Mouse (Mus musculus) heart, embryonic 13.5 days (tissue): Measurements from ENCODE around the gene Atxn2. TPM values are rescaled to one million over a fixed set of nuclear protein-coding genes. Genes with fewer than 3 reads are reported as not detected.

Experiments
- ATAC-seq: fragments of 200-750 bp; cut with Nextera tagmentation; 2 replicates; pipeline ENCODE4 v1.8.0; 2017; ENCODE audit warnings: moderate TSS enrichment; ENCODE audit not compliant: insufficient number of reproducible peaks, low FRiP score, low TSS enrichment; ENCODE audit errors: extremely low read depth
- H3K27ac ChIP-seq: fragments of 300-500 bp; sonication (generic); replicated peaks from 2 replicates; pipeline ENCODE4 v1.5.1; 2015; ENCODE audit warnings: moderate library complexity, mild to moderate bottlenecking, inconsistent platforms
- H3K27me3 ChIP-seq: fragments of 300-500 bp; sonication (generic); replicated peaks from 2 replicates; pipeline ENCODE4 v1.6.1; 2015; ENCODE audit warnings: mild to moderate bottlenecking, inconsistent platforms
- H3K36me3 ChIP-seq: fragments of 300-500 bp; sonication (generic); 2 replicates; pipeline ENCODE4 v1.6.1; 2015; ENCODE audit warnings: mild to moderate bottlenecking, inconsistent platforms
- H3K4me1 ChIP-seq: fragments of 300-500 bp; sonication (generic); 2 replicates; pipeline ENCODE4 v1.6.1; 2015; ENCODE audit warnings: inconsistent platforms
- H3K4me2 ChIP-seq: fragments of 300-500 bp; sonication (generic); 2 replicates; pipeline ENCODE4 v1.6.1; 2015; ENCODE audit warnings: inconsistent platforms, mild to moderate bottlenecking, moderate library complexity
- H3K4me3 ChIP-seq: fragments of 300-500 bp; sonication (generic); 2 replicates; pipeline ENCODE4 v1.5.1; 2015; ENCODE audit warnings: moderate library complexity, mild to moderate bottlenecking, inconsistent platforms
- H3K9ac ChIP-seq: fragments of 300-500 bp; sonication (generic); 2 replicates; pipeline ENCODE4 v1.6.1; 2015; ENCODE audit warnings: inconsistent platforms, mild to moderate bottlenecking, moderate library complexity
- H3K9me3 ChIP-seq: fragments of 300-500 bp; sonication (generic); 2 replicates; pipeline ENCODE4 v1.6.1; 2016; ENCODE audit warnings: inconsistent platforms
- WGBS: fragments of 180-500 bp; shearing (Covaris S2); methylation state at CpG from one replicate; pipeline ENCODE4 v1.1.7; 2015; ENCODE audit warnings: mixed read lengths; 5-methylcytosine and 5-hydroxymethylcytosine counted together
- polyA plus RNA-seq: library from polyadenylated mRNA; unstranded; fragments of >200 nt; fragmentation: Nextera tagmentation; extraction: Ambion mirVana; gene quantifications from 2 replicates; pipeline ENCODE4 v1.2.1, GENCODE M21; 2015

Gene Atxn2
- polyA plus RNA-seq, 1 experiment from 2014 or later, result 35.4 TPM

DNA sequence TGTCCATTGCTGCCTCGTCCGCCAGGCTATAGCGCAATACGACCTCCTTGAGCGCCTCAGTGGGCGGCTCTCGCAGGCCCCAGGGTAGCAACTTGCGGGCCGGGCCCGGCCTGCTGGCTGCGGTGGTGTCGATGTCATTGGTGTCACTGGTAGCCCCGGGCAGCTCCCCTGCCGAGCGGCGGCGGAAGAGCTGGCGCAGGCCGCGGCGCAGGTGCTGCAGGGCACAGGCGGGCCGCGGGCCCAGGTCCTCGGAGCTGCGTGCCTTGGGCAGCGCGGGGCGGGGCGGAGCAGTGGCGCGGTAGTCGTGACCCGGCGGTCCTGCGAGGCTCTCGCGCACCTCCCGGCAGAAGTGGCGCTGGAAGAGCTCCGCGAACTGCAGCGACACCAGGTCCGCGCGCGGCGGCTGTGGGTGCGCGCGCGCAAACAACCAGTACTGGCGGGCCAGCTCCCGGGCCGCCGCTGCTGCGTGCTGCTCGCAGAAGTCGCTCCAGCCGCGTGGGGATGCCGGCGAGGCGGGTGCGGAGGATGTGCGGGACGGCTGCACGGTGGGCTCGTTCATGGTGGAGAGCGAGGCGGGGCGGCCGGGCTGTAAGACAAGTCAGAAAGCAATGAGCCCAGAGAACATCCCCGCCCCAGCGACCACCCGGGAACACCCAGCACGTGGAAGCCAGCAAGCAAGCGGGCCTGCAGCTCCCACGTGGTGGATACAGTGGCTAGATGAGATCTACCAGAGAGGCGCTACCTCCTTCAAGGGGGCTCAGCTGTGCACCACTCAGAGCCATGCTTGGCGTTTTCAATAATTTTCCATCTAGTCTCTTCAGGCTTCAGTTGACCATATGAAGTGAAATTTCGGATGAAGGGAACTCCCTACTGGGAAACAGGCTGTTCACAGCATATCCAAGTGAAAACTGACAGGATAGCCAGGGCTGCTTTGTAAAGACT, 117.6 kb downstream of the Atxn2 start:
- Histone ChIP-seq H3K9ac (peak overlapping the region; percentile 77), H3K4me3 (peak overlapping the region; percentile 50), H3K4me2 (peak overlapping the region; percentile 81), H3K27me3 (peaks cover 22% of the 10 kb centered on the region), H3K4me1 (peaks cover 55% of the 10 kb centered on the region), H3K36me3 (peaks cover 52% of the 10 kb centered on the region), H3K9me3 (no peaks in the 10 kb centered on the region), H3K27ac (no peak overlapping the region)
- WGBS, result 17% methylated on average over 82 of the region's 82 CpGs
- no peak for ATAC-seq

DNA sequence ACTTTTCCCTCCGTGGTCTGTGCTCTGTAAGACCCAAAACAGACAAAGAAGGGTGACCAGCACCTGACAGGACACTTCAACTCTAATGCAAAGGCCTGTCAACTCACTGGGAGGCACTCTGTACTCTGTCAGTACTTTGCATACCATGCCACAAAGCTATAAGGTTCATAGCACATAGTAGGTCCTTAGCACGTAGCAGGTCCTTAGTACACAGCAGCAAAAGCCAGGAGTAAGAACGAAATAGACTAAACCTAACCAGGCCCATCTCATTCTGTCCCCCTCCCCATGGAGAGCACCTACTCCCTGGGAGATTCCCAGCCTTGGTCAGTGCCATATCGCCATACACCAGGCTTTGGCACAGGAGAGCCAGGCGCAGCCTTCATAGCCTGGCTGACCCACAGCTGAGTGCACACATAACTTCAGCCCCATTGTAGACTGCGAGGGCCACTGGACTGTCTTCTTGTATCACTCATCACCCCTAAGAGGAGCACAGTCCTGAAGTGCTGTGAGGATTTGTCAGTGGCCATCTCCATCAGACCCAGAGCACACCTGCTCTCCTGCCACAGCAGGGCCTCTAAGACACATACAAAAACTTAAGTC, 120.0 kb downstream of the Atxn2 start:
- Histone ChIP-seq H3K9ac (no peak overlapping the region), H3K4me3 (no peak overlapping the region), H3K36me3 (peaks cover 31% of the 10 kb centered on the region), H3K27me3 (peaks cover 22% of the 10 kb centered on the region), H3K9me3 (no peaks in the 10 kb centered on the region), H3K4me1 (peaks cover 67% of the 10 kb centered on the region), H3K4me2 (no peak overlapping the region), H3K27ac (no peak overlapping the region)
- ATAC-seq, result no peak
- WGBS, result 80% methylated on average over 6 of the region's 6 CpGs

DNA sequence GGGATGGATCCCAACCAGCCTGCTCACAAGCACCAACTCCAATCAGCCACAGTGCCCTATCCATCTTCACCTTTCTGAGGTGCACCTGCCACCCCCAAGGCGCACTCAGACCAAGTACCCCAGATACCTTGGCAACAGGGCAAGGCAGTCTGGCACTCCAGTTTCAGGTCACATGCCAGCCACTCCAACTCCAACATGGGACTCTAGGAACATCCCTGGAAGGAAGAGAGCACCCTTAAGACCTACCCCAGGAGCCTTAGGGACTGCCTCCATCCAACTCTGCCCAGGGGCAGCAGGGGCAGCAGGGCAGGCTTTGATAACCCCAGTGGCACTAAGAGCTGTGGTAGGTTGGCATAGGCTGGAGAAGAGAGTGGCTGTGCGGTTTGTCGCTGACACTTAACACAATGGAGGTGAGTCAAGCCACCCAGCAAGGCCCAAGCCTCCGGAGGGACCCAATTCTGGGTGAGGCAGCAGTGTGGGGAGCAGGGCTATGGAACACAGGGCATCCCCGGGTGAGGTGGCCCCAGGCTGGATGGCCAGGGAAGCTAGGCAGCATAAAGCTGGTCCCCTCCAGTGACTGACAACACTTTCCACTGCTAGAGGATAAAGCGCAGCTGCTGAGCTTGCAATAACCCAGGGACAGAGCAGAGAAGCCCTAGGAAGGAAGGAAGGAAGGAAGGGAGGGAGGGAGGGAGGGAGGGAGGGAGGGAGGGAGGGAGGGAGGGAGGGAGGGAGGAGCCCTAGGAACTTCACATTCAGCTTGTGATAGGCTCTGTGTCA, 121.4 kb downstream of the Atxn2 start:
- peak overlapping the region; percentile 4; the same call in 1 of the 2 replicates for H3K4me3 ChIP-seq
- ATAC-seq, result no peak
- H3K9ac ChIP-seq, result peak overlapping the region; percentile 40
- peak overlapping the region; percentile 91; the same call in 1 of the 2 replicates for H3K27ac ChIP-seq
- H3K9me3 ChIP-seq, result no peaks in the 10 kb centered on the region
- H3K27me3 ChIP-seq, result peaks cover 22% of the 10 kb centered on the region
- WGBS, result 74% methylated on average over 5 of the region's 6 CpGs
- H3K4me2 ChIP-seq, result peak overlapping the region; percentile 98
- peaks cover 16% of the 10 kb centered on the region for H3K36me3 ChIP-seq
- H3K4me1 ChIP-seq, result peaks cover 70% of the 10 kb centered on the region

DNA sequence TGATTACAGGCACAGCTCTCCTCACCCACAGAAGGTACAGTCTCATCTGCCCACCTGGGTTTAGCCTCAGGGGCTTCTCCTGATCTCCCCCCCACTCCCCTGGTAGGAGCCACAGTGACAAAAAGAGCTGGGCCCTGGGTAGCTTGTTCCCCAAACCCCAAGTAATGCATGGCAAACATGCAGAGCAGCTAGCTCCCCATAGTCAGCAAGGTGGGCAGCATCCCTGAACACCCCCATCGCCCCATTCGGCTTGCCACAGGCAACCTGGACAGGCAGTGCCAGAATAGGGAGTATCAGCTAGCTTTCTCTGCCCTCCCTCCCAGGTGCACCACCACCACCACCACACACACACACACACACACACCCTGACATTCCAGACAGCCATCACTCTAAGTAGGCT, 122.0 kb downstream of the Atxn2 start:
- Histone ChIP-seq H3K27me3 (peaks cover 19% of the 10 kb centered on the region), H3K4me1 (peaks cover 73% of the 10 kb centered on the region), H3K4me2 (peak overlapping the region; percentile 98), H3K27ac (peak overlapping the region; percentile 91), H3K36me3 (peaks cover 10% of the 10 kb centered on the region), H3K4me3 (peak overlapping the region; percentile 90), H3K9me3 (no peaks in the 10 kb centered on the region), H3K9ac (peak overlapping the region; percentile 69)
- ATAC-seq, result no peak
- 88% methylated on average over 2 of the region's 2 CpGs for WGBS

DNA sequence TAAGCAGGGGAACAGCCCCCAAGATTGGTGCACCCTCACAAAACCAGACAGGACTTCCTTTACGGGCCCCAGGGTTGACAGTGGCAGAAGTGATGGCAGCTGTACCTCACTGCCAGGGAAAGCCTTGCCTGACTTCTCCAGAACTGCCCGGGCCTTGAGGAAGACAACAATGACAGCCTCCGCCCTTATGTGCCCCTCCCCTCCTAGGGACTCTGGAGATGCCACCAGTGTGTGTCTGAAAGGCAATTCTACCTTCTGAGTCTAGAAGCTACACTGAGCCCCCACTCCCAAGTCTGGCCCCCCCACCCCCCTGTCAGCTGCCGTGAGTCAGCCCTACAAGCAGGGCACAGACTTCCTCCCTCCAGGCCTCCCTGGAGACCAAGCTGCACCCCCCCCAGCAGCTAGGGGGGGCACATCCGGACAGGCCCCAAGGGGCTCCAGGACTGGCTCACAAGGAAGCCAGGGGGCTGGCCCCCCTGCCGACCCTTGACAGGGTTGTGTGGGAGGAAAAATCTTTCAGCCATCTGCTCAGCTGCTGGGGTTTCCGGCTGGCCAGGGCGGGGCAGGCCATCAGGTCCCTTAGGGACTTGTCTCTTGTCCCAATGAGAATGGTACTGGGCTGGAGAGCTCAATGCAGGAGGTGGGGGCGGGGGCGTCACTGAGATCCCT, 122.6 kb downstream of the Atxn2 start:
- 33% methylated on average over 10 of the region's 10 CpGs for WGBS
- H3K4me1 ChIP-seq, result peaks cover 73% of the 10 kb centered on the region
- H3K27ac ChIP-seq, result peak overlapping the region; percentile 91
- H3K36me3 ChIP-seq, result peaks cover 5% of the 10 kb centered on the region; the same call in 1 of the 2 replicates
- ATAC-seq, result no peak
- H3K4me2 ChIP-seq, result peak overlapping the region; percentile 98
- H3K27me3 ChIP-seq, result peaks cover 13% of the 10 kb centered on the region
- H3K9me3 ChIP-seq, result no peaks in the 10 kb centered on the region
- H3K4me3 ChIP-seq, result peak overlapping the region; percentile 90
- peak overlapping the region; percentile 69 for H3K9ac ChIP-seq

DNA sequence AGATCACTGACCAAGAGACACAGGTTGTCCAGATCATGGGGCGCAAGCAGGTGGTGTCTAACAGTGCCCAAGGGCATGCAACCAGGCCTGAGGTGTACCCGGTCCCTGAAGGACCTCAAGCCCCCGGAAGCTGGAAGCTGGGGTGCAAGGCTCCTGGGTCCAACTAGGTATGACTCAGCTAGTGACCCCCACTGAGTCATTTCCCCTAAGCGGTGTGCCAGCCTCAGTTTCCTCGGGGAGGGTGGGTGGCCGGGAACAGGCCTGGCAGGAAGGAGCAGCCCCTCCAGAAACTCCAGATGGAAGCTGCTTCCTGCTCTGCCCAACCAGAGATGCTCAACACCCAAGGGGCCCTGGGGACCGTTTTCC, 123.1 kb downstream of the Atxn2 start:
- Histone ChIP-seq H3K4me1 (peaks cover 73% of the 10 kb centered on the region), H3K36me3 (no peaks in the 10 kb centered on the region), H3K4me2 (peak overlapping the region; percentile 98), H3K27ac (peak overlapping the region; percentile 91), H3K27me3 (peaks cover 12% of the 10 kb centered on the region), H3K4me3 (peak overlapping the region; percentile 90), H3K9me3 (no peaks in the 10 kb centered on the region), H3K9ac (peak overlapping the region; percentile 93)
- ATAC-seq, result no peak
- WGBS, result 52% methylated on average over 7 of the region's 7 CpGs

DNA sequence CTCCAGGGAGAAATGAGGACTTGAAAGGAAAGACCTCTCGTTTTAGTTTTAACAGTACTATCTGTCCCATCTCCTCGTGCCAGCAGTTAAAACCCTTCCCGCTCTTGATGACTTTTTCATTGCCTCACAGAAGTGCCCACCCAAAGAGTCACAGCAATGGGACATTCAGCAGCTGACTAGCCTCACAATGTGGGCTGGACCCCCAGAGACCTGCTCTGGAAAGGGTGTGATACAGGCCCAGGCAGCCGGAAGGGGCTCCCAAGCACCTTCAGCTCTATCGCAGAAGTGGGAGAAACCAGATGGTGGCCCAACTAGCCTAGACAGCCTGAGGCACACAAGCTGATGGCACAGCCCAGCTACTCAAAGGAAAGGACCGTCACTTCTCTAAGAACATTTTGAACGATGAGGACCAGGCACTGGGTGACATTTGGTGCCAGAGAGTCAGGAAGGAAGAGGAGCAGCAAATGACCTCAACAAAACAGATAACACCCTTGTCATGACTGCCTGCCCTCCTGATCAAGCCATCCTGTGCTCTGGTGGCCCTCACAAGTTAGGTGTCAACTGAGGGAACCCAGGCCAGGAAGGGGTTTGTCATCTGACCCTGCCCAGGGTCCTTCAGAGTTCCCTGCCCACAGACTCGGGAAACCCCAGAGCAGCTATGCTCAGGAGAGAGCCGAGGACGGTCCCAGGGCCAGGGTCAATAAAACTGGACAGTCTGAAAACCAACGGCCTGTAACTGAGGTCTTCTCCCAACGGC, 124.0 kb downstream of the Atxn2 start:
- Histone ChIP-seq H3K9ac (peak overlapping the region; percentile 93), H3K27me3 (peaks cover 2% of the 10 kb centered on the region; the same call in 1 of the 2 replicates), H3K4me3 (peak overlapping the region; percentile 90), H3K36me3 (no peaks in the 10 kb centered on the region), H3K4me1 (peaks cover 70% of the 10 kb centered on the region), H3K4me2 (peak overlapping the region; percentile 98), H3K27ac (peak overlapping the region; percentile 91), H3K9me3 (no peaks in the 10 kb centered on the region)
- 20% methylated on average over 12 of the region's 12 CpGs for WGBS
- ATAC-seq, result no peak

DNA sequence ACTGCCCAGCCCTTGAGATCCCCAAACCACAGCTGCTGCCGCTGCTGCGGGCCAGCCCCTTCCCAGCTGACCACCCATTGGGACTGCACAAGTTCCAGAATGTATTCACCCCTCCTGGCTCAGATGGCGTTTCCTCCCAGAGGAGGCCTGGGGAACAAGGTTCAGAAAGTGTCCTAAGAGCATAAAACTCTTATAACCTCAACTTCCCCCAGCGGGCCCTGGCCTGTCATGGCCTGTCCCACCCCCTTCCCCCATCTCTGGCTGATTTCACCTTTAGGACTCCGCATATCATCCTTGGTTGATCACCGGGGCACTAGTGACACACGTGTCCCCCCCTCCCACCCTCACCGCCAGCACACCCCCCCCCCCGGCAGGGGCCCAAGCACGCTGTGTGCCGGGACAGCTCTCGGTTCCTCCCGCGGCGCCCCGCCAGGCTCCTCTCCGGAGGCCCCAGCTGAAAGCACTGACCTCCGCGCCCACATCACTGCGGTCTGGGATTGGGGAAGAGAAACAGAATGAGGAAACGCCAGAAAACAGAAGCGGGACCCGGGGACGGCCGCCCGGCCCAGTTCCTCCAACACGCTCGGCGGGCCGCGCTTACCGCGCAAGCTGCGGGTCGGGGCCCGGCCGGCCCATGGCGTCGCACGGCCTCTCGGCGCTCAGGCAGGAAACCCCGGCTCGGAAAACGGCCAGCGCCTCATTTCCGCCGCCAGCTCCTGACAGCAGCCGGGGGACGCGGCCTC, 125.0 kb downstream of the Atxn2 start:
- peaks cover 69% of the 10 kb centered on the region for H3K4me1 ChIP-seq
- peak overlapping the region; percentile 91 for H3K27ac ChIP-seq
- no peaks in the 10 kb centered on the region for H3K36me3 ChIP-seq
- no peaks in the 10 kb centered on the region for H3K27me3 ChIP-seq
- peak overlapping the region; percentile 98 for H3K4me2 ChIP-seq
- H3K4me3 ChIP-seq, result peak overlapping the region; percentile 90
- WGBS, result under 1% methylated on average over 50 of the region's 51 CpGs
- no peak for ATAC-seq
- no peaks in the 10 kb centered on the region for H3K9me3 ChIP-seq
- peak overlapping the region; percentile 93 for H3K9ac ChIP-seq

DNA sequence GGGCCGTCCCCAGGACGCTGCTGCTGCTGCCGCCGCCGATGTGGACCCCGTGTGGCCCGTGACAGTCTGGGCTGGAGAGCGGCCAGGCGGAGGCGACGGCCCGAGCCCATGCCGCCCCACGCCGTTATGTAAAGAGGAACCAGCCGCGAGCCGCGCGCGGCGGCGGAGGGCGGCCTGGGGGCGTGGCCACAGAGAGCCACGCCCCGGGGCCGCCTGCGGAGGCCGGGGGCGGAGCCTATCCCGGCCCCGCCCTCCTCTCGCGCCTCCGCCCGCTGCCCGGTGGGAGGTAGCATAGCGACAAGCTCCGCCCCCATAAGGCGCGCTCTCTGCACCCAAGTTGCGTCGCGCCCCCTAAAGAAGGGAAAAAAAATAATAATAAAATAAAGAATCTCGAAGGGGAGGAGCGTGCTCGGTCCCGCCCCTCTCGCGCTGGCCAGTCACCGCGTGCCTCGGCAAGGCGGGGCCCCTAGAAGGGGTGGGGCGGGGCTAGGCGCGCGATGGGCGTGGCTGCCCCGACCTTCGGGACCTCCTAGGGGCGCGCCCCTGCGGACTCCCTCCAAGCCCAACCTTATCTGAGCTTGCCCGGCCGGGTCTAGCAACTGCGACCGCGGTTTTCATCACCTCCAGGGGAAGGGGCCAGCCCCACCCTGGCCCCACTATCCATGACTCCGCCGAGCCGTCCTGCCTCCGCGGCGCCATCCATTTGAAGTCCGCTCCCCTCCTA, 125.7 kb downstream of the Atxn2 start:
- Histone ChIP-seq H3K4me2 (peak overlapping the region; percentile 98), H3K9ac (peak overlapping the region; percentile 93), H3K4me1 (peaks cover 63% of the 10 kb centered on the region), H3K36me3 (no peaks in the 10 kb centered on the region), H3K9me3 (no peaks in the 10 kb centered on the region), H3K4me3 (peak overlapping the region; percentile 90), H3K27me3 (no peaks in the 10 kb centered on the region), H3K27ac (peak overlapping the region; percentile 91)
- WGBS, result under 1% methylated on average over 71 of the region's 77 CpGs
- ATAC-seq, result peak; percentile 87
